Mouse (Mus musculus) lung, postnatal 36 days (tissue): ENCODE data around the gene Tmtc4.

Experiments
- DNase-seq: peaks from one replicate; pipeline ENCODE4 v3.0.0; 2022; ENCODE audit warnings: mixed read lengths

Tmtc4 gene

DNA sequence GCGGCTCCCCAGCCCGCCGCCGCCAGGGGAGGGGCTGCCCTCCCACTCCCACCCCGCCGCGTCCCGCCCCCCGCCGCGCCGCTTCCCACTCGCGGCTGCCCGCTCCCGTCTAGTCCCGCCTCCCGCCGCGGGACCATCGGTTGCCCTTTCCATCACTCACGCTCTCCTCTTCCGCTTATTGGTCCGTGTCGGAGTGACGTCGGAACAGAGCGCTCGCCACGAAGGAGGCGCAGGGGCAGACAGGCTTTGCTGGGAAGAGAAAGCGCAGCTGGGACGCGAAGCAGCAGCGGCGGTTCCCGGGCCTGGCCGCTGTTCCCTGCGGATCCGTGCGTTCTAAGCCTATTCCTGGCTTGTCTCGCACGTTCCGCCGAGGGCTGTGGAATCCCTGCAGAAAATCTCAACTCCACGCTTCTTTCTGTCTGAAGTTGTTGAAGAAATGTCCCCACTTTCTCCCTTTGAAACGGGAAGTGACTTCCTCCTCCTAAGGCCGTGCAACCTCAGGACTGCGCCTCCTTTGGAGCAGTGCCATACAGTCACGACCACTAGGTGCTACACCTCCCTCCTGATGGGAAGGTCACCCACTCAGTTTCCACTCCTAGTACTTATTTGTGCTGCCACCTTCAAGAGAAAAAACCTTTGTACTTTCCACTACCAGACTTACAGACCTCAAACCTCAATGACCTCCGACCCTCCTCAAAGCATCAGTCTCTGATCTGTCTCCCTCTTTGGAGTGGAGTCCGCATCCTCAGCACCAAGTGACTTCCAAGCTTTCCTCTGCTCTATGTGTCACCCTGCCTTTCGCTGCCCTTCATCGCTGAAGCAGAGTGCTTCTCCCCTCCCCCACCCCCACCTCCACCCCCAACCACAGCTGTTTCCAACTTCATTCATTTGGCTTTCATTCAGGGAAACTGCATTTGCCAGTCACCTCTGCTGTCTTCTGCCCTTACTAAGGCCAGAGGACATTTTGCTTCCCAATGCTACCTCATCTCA, at the start of gene Tmtc4:
TSS of gene Tmtc4 (minus strand) at position 810 of the 990 bp plus-strand sequence.
- peak; percentile 97 for DNase-seq

DNA sequence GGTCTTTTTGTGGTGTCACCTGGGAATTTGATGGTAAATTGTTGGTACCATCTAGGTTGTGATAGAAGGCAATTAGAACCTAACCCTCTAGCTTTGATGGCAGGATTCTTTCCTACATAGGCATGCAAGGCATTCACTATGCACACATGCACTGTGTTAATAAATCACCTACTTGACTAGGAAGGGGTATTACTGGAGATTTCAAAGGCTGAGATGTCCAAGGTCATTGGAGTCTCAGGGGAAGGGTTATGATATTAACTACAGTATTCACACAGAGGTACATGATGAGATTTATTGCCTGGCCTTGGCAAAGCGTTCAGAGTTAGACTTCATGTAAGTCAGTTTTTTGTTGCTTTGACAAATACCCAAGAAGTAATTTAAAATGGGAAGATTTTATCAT, 48.6 kb upstream of the Tmtc4 start:
- no peak for DNase-seq

DNA sequence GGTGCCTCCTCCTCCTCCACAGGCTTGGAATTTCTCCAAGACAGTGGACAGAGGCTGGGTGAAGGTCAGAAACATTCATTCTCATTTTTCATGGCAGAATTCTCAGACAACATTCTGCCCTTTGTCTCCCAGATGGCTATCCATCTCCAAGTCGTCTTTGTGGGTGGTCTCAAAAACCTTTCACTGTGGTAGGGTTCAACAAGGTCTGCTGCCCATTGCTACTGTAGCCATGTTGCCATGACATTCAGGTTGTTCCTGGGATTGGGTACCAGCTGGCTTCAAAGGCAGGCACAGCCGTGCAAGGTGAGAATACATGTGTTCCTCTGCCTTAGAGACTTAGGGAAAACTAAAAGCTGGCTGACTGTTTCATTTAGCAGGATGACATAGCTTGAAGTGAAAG, 44.0 kb upstream of the Tmtc4 start:
- no peak for DNase-seq

DNA sequence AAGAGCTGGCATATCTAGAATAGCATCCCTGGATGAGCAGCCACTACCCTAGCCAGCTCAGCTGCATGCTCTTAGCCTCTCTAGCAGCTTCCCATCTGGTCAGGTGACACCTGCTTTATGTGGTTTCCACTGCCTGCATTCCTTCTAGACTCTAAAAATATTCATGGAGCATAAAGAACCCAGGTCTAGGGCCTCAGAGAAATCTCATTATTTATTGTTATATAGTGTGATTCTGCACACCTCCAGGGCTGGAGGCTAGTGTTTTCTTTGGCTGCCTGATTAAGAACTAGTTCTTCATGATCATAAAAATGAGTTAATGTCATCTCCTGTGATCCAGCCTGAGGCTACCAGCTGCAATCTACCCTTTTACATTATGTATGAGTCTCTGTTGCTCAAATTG, 39.1 kb upstream of the Tmtc4 start:
- DNase-seq = no peak

DNA sequence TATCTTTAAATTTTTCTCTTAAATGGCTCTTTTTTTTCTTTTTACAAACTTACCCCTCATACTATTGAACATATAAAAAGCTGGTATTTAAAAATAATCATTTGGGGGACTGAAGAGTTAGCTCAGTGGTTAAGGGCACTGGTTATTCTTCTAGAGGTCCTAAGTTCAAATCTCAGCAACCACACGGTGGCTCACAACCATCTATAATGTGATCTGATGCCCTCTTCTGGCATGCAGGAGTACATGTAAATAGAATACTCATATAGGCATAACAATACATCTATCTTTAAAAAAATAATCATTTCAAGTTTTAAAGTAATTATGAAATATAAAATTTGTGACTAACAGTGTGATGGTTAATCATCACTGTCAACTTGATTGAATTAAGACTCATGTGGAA, 32.5 kb upstream of the Tmtc4 start:
- DNase-seq = no peak

DNA sequence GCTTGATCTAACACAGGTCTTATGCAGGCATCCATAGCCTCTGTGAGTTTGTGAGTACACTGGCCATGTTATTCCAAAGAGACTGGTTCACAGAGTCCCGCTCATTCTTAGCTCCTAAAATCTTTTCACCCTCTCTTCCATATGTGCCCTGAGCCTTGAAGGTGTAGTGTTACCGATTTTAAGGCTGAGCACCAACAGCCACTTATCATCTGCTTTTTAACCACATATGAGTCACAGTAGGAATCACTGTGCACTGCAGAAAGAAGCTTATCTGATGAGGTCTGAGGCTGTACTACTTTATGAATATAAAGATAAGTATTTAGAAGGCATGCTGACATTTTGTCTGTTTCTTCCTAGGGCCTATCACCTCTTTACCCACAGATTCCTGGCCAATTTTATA, 31.9 kb upstream of the Tmtc4 start:
- no peak for DNase-seq

DNA sequence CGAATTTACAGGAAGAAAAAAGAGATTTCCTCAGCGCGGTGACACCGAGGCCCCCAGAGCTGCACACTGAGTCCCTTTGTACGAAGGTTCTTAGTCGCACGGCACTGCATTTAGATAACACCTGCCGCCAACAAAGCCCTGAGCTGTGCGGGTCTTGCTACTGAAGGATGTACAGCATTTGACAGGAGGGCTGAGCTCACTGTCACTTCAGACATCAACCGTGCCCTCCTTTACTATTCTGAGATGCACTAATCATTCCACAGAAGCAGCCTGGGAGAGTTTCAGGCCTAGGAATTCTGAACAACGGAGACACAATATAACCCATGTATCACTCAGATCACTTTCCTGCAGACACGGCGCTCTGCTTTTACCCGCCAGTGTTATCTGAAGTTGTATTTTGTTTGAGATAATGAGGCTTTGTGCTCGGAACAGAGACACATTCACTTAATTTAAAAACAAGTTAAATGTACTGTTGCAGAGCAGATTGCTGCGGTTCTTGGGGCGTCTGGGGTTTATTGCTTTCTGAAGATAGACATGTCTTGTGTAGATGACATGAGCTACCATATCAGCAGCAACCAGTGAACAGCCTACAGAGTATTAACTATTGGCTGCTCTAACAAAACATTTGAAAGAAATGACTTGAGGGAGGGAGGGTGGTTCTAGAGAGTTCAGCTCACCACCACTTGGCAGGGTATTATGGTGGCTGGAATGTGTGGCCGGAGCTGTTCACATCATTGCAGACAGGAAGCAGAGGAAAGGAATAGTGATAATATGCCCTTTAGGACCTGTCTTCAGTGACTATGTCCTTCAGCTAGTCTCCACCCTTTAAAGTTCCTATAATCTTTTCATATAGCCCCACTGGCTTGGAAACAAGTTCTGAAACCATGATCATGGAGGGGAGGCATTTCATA, 25.5 kb upstream of the Tmtc4 start:
- no peak for DNase-seq

DNA sequence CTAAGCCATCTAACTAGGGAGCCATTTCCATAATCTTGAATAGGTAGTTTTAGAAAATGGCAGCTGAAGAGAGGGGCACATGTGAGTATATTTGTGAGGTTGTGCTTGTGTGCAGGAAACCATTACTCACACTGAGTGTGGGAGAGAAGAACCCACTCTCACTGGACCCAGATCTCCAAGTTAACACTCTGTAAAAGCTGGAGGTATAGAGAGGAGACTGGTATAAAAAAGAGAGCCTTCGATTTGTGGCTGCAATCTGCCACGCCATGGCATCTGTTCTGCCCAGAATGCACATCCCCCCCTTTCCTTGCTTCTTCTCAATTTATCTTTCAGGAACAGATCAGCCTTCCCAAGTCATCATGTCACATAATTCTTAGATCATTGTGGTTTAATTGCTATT, 24.8 kb upstream of the Tmtc4 start:
- no peak for DNase-seq

DNA sequence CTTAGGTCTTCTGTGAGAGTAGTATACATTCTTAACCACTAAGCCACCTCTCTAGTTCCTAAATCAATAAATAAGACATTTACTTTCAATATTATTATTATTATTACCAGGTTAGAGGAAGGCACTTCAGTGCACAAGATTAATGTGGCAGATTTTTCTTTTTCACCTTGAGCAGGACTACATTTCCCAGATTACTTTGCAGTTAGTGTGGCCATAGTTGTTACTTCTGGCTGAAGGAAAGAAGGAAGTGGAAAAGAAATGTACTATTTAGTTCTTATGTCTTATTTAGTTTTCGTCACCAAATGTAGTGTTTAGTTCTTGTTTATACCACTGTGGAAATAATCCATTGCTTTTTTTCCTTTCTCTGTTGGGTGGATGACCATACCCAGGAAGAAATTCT, 19.9 kb upstream of the Tmtc4 start:
- DNase-seq = no peak

DNA sequence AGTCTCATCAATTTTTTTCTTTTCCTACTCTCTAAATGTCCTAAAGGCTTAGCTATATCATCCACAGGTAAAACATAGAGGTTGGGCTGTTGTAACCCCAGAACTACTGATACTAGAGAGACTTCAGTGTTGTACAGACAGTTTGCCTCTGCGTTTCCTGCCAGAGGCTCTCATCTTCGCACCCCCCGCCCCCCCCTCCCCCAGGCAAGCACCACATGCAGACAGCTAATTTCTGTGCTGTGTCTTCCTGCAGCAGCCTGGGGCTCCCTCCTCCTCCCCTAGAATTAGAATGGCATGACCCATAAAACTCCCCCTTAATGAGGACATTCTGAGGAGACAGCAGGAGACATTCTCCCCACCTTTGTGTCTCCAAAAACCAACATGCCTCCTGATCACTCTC, 17.6 kb upstream of the Tmtc4 start:
- no peak for DNase-seq

DNA sequence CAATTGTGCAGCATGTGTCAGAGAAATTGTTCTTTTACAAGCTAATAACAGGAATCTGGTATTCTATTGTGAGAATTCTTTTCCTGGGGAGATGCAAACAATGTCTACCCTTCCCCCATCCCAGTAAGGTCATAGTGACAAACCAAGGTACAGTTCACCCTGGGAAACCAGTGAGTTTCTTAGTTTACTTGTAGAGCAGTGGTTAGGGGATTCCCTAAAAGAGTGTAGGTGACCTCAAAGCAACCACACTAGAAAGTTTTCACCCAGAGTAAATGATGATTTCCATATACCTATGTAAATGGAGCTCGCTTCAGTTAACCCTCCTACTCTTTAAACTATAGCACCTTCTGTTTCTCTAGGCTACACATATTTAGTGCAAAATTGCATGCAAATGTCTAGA, 13.6 kb upstream of the Tmtc4 start:
- DNase-seq = no peak

DNA sequence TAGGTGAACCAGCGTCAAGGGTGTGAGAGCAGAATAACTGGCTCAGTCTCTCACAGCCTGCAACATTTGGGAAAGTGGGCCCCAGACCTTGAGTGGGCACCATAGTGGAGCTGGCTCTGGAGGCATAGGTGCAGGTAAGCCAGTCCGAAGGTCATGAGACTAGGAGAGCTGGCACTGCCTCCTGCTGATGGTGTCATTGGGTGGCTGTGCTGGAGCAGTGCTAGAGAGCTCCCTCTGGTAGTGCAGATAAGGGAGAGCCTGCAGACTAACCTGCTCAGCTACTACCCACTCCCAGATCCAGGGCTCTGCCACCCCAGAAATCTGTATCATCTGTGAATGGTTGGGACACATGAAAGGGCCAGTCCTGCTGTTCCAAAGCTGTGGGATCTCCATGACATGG, 10.1 kb upstream of the Tmtc4 start:
- no peak for DNase-seq

DNA sequence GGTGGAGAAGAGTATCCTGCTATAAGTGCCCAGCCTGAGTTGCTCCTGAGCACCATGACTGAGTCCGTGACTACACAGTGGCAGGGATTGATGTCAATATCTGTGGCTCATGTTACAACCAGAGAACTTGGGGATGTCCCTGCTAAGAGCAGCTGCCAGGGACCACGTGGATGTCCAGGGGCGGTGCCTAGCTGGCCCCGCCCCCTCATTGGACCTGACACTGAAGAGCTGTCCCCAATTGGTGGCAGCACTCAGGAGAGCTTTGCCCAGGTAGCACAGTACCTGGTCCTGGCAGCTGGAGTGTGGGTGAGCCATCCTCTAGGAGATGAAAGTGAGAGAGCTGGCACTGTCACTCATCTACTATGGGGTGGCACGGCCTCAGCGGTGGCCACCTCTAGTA, 9.1 kb upstream of the Tmtc4 start:
- DNase-seq = no peak

DNA sequence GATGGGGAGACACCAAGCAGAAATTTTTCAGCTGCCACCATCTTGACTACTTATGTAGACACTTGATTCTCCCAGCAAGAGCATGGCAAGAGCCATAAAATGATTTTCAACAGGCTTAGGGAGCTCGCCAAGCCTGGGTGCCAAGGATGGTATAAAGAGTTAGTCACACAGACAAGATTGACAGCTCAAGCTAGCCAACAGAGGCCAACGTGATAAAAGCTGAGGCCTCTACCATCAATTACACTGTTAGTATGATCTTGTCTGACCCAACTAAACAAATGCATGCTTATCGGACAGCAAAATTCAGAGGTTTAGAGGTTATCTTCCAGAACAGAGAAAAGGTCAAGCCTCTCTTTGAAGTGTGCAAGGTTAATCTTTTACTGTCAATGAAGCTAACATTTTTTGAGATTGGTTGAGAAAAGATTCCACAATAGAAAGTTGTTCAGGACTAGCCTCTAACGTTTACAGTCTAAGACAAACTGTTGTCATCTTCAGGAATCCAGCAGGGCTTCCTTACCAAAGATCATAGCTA, 6.8 kb upstream of the Tmtc4 start:
- DNase-seq = no peak

DNA sequence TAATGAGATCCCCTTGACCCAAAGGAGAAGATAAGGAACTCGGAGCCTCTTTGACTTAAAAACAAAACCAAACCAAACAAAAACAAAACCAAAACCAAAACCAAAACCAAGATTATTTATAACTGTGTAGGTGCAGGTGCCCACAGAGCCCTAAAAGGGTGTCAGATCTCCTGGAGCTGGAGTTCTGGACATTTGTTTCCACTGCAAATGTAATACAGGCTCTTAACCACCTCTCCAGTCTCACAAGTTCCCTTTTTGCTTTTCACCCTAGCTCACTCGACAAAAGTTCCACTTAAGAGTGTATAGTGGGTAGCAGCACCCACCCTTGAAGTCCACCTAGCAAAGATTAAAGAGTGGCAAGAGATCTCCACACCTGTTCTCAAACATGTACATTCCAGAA, 2.6 kb upstream of the Tmtc4 start:
- DNase-seq = no peak

DNA sequence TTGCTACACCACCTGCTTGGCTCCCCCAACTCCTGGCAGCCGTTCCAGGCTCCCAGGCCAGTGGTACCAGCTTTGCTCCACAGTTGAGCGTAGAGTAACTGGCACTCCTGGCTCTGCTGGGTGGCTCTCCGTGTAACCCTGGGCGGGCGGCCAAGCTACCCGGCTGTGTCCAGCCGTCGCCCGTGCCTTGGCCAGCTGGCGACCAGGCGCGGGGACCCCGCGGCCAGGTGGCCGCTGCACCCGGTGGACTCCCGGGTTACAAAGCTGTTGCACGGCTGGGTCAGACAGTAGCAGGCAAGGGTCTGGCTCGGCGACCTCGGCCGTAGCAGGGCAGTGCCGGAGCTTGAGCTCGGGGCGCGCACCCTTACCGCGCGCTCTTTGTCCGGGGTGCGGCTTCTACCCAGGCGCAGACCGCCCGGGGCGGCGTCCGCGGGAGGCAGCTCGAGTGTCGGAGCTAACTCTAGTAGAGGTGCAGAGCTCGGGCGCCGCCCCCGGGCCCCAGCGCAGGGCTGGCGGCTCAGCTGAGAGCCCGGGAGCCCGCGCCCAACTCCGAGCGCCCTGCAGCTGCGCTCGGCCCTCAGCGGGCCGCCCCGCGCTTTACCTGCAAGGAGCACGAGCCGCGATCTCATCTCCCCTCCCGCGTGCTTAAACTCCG, 1.1 kb downstream of the Tmtc4 start:
- DNase-seq = peak; percentile 78

DNA sequence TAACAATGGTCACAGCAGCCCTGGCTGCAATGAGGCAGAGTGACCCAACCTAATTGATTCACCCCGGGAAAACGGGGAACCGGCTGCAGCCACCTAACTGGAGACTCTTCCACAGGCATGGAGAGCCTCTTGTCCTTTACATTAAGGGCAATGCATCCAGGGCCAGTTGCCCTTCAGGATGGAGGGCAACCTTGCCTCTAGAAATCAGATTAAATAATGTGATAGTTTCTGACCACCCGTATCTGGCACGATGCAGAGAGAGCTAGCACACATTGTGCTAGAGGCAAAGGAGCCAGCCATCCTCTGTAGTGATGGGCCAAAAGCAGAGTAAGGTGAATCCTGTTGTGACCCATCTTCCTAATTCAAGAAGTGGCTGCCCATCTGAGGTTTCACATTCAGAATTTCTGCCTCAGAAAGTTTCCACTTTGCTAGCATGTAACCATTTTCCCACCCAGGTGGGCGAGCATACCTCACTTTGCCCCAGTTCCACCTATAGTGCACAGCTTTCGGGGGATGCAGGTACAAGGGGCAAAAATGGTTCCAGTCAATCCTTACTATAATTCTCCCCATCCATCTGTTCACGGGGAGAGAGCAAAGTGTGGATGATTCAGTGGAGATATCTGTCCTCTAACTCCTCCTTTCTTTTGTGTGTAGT, 1.9 kb downstream of the Tmtc4 start:
- no peak for DNase-seq

DNA sequence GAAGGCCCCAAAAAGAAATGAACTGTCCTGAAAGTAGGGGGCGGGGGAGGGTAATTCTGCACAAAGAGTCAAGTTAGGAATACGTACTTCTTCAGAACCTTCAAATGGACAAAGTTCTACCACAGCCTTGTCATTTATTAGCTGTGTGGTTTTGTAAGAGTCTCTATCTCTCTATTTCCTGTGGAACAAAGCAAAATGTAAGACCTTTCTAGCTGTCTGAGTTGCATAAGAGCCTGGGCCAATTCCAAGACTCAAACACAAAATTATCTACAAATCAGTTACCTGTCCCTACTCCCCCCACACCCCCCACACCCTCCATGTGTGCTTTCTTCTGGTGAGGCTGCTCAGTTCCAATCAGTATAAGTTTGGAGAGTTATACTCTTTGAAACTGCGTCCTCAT, 5.0 kb downstream of the Tmtc4 start:
- no peak for DNase-seq

DNA sequence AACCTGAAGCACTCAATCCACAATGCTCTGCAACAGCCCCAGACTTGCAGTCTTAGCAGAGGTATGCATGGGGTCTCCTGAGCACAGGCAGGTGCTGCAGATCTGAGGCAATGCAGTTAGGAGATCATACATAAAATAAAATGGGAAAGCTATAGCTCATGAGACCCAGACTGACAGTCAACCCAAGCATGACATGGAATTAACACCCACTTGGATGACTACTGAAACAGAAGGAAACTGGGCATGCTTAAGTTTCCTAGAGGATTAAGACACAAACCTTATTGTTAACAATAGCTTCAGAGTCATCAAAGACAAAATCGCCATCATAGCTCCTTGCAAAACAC, 6.1 kb downstream of the Tmtc4 start:
- no peak for DNase-seq

DNA sequence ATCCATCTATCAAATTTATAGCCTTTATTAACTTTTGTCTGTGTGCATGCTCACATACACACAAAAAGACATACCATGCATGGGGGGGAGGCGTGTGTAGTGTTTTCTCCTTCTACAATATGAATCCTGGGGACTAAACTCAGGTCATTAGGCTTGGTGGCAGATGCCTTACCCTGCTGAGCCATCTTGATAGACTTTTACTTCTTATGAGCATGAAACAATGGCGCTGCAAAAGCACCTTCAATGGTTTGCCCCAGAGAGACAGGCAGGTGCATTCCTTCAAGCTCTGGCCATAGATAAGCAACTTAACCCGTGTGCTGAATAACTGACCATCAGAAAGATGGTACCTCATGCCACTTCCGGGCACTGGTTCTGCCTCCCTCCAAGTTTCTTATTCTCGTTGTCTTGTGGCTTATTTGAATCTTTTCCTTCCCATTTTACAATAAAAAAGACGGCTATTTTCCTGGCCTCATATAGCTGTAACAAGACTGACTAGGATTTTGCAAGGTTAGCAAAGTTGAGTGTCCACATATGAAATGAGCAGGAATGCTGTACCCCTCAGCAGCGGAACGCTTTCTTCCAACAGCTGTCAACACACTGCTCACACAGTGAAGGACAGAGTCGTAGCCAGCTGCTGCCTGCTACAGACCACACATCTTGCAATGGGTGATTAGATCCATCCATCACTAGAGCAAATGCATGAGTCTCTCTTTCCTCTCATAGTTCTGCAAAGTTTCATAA, 6.6 kb downstream of the Tmtc4 start:
- no peak for DNase-seq

DNA sequence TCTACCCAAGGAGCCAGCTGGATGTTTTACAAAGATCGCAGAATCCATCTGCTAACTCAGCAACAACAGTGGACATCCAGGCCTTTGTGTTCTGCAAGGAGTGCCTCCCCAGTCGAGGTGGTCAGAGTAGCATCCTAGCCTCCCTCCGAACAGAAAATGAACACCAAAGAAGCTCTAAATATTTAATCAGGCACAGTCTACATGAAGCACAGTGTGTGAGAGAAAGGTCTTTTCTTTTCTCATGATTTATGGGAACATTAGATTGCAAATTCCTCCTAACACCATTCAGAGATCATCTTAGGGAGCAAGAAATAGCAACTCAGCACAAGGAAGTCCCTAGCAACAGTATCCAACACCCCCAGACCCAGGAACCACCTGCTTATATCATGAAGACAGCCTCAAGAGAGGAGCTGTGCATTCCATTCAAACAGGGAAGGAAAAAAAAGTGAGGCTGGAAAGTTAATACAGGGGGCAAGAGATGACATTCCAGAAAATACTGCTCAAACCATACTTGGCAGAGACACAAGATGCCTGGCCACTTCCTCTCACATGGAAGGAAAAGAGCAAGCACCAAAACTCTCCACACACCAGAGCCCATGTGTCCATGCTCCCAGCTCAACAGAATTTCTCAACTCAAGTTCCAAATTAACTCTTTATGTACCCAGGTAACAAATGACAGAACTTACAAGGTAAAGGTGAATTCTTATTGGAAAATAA, 8.8 kb downstream of the Tmtc4 start:
- DNase-seq = no peak
